In the genomic region with DNA sequence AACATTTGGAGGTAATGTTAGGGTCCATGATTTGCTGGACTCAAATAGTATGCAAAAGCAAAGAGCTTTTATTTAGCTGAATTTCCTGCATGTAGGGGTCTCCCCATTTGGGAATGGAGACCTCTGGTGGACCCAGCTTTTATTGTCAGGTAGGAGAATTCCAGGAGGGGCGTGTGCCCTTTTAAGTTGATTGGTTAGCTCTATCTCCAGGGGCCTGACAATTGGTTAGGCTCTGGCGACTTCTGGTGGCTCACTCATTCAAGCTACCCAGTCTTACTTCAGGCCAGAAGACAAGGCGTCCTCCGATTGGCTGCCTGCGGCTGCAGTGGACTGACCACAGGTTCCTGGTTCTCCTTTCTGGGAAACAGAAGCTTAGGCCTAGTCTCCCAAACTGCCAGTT, we compare ENCODE assay signal across 8 mouse cellular contexts. TPM values are rescaled to one million over a fixed set of nuclear protein-coding genes. Genes with fewer than 3 reads are reported as not detected.
DNase-seq lines count a peak whose midpoint lies in the region; ATAC-seq and TF ChIP-seq lines count a peak whose summit lies in the region.

No protein-coding gene starts in this region.

- H3K4me1 ChIP-seq in embryonic facial prominence, embryonic 14.5 days (ENCODE audit: control insufficient read depth, insufficient read depth, low read length), result peaks cover 11% of the 10 kb centered on the region
- no peaks in the 10 kb centered on the region; the same call in 1 of the 2 replicates for H3K4me1 ChIP-seq in intestine, postnatal 0 days (replicated peaks; ENCODE audit: control insufficient read depth, insufficient read depth, low read length)

- DNase-seq in layer of hippocampus, adult 9-11 months, result peak; percentile 18
- DNase-seq in layer of hippocampus, postnatal 36 days, result no peak
- peak; percentile 65 for DNase-seq in embryonic facial prominence, embryonic 14.5 days (ENCODE audit: low spot score)
- no peak for DNase-seq in spleen, postnatal 36 days (ENCODE audit: low spot score in 2 of 2)
- no peak for DNase-seq in right cerebral cortex, postnatal 36 days (ENCODE audit: low spot score in 2 of 2)
- DNase-seq in cerebellum, postnatal 25 days, result no peak

- H3K27ac ChIP-seq in embryonic facial prominence, embryonic 14.5 days (replicated peaks; ENCODE audit: low read depth, low read length), result no peak overlapping the region
- H3K27ac ChIP-seq in intestine, postnatal 0 days (ENCODE audit: low read depth, low read length), result no peak overlapping the region

- WGBS in embryonic facial prominence, embryonic 14.5 days, result 43% methylated on average over 5 of the region's 5 CpGs
- WGBS in intestine, postnatal 0 days, result 44% methylated on average over 5 of the region's 5 CpGs

- H3K27me3 ChIP-seq in embryonic facial prominence, embryonic 14.5 days (replicated peaks; ENCODE audit: control insufficient read depth, insufficient read depth, low read length), result no peaks in the 10 kb centered on the region
- no peaks in the 10 kb centered on the region for H3K27me3 ChIP-seq in intestine, postnatal 0 days (replicated peaks; ENCODE audit: control insufficient read depth, insufficient read depth, low read length)

- H3K9me3 ChIP-seq in embryonic facial prominence, embryonic 14.5 days (ENCODE audit: control insufficient read depth, low read length), result no peaks in the 10 kb centered on the region
- no peaks in the 10 kb centered on the region for H3K9me3 ChIP-seq in intestine, postnatal 0 days (ENCODE audit: control insufficient read depth)

- H3K36me3 ChIP-seq in embryonic facial prominence, embryonic 14.5 days (ENCODE audit: control insufficient read depth, insufficient read depth, low read length), result no peaks in the 10 kb centered on the region
- no peaks in the 10 kb centered on the region for H3K36me3 ChIP-seq in intestine, postnatal 0 days (ENCODE audit: control insufficient read depth, insufficient read depth)

- ATAC-seq in embryonic facial prominence, embryonic 14.5 days (ENCODE audit: low read depth), result peak; percentile 80
- ATAC-seq in intestine, postnatal 0 days, result no peak
- peak; percentile 92 for ATAC-seq in megakaryocyte progenitor cell, adult 5-6 weeks (replicated peaks; ENCODE audit: poor library complexity)

- TF ChIP-seq CTCF in intestine, postnatal 0 days (IDR thresholded peaks at IDR 0.05; ENCODE audit: low read depth), result peak; percentile 45; the same call in 1 of the 2 replicates

- H3K4me2 ChIP-seq in embryonic facial prominence, embryonic 14.5 days (ENCODE audit: low read depth, low read length), result no peak overlapping the region
- no peak overlapping the region for H3K4me2 ChIP-seq in intestine, postnatal 0 days (replicated peaks; ENCODE audit: low read depth)

- H3K4me3 ChIP-seq in embryonic facial prominence, embryonic 14.5 days (ENCODE audit: low read depth, low read length), result no peak overlapping the region
- H3K4me3 ChIP-seq in intestine, postnatal 0 days (ENCODE audit: low read depth, low read length), result no peak overlapping the region

- H3K9ac ChIP-seq in embryonic facial prominence, embryonic 14.5 days (ENCODE audit: low read depth, low read length), result no peak overlapping the region
- no peak overlapping the region for H3K9ac ChIP-seq in intestine, postnatal 0 days (ENCODE audit: low read depth, low read length)

RNA-seq across cellular contexts. Expression of a gene that starts 28.3 kb away (rescaled TPM):
- 10 to 100 TPM in 1 of 2 experiments, 1 to 10 TPM in 1; 9.9 to 15.3 TPM for total RNA-seq in layer of hippocampus, postnatal 36 days (2021)
- polyA plus RNA-seq in embryonic facial prominence, embryonic 14.5 days (2014; fragmentation: Nextera tagmentation; extraction: Ambion mirVana), result 22.0 and 23.8 TPM in 2 replicates
- 17.4 and 19.3 TPM in 2 replicates for polyA plus RNA-seq in intestine, postnatal 0 days (2015; fragmentation: Nextera tagmentation; extraction: Ambion mirVana)
- total RNA-seq in megakaryocyte progenitor cell, adult 5-6 weeks (2015), result 9.4 and 9.6 TPM in 2 replicates
- total RNA-seq in megakaryocyte progenitor cell, adult 5-6 weeks (2017), result 15.1 and 28.8 TPM in 2 replicates

RNA-seq across cellular contexts. Expression of a gene that starts 28.6 kb away (rescaled TPM):
- total RNA-seq in layer of hippocampus, postnatal 36 days (2021), result 10 to 100 TPM; 13.7 to 15.0 TPM
- 14.9 and 16.5 TPM in 2 replicates for polyA plus RNA-seq in embryonic facial prominence, embryonic 14.5 days (2014; fragmentation: Nextera tagmentation; extraction: Ambion mirVana)
- 5.9 and 6.0 TPM in 2 replicates for polyA plus RNA-seq in intestine, postnatal 0 days (2015; fragmentation: Nextera tagmentation; extraction: Ambion mirVana)
- total RNA-seq in megakaryocyte progenitor cell, adult 5-6 weeks (2015), result 26.8 and 37.1 TPM in 2 replicates
- total RNA-seq in megakaryocyte progenitor cell, adult 5-6 weeks (2017), result 17.5 and 27.8 TPM in 2 replicates

Comparison
In these comparisons a context has a peak if more than half of its experiments do, and no peak if none do; other contexts are left out.
1. DNase-seq: peak in layer of hippocampus, adult 9-11 months (single experiment) and embryonic facial prominence, embryonic 14.5 days (single experiment); none in layer of hippocampus, postnatal 36 days (0 of 2), spleen, postnatal 36 days (0 of 2), right cerebral cortex, postnatal 36 days (0 of 2) and cerebellum, postnatal 25 days (0 of 2).